Mouse (Mus musculus): Measurements from ENCODE around the gene Atp10b. TPM values are rescaled to one million over a fixed set of nuclear protein-coding genes. Genes with fewer than 3 reads are reported as not detected.

The Atp10b gene
- polyA plus RNA-seq, 1 experiment from 2014 or later, result not detected

DNA sequence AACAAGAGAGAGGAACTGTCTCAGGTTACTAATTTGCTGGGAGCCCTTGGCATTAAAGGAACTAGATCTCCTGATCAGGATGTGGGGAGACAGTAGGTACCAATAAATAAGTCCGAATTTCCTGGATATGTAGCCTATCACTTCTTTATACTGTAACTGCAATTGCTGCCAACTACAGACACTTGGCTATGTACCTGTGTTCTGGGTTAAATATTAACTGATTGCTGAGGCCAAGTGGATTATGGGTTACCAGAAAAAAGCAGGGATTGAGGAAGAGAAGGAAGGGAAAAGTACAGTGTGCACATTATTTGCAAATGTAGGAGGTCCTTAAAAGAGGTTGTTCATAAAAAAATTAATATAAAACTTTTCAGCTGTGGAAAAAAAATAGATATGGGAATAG, 1.3 kb upstream of the Atp10b start:
- no peaks in the 10 kb centered on the region for H3K4me1 ChIP-seq (replicated peaks; ENCODE audit: control insufficient read depth, insufficient read depth, low read length)
- H3K27ac ChIP-seq (ENCODE audit: low read depth, low read length), result no peak overlapping the region
- H3K9me3 ChIP-seq (ENCODE audit: control insufficient read depth, low read length), result no peaks in the 10 kb centered on the region
- no peaks in the 10 kb centered on the region for H3K36me3 ChIP-seq (ENCODE audit: control insufficient read depth, insufficient read depth, low read length)
- no peaks in the 10 kb centered on the region for H3K27me3 ChIP-seq (replicated peaks; ENCODE audit: control insufficient read depth, insufficient read depth, low read length)
- 76% methylated on average over 1 of the region's 1 CpGs for WGBS
- no peak overlapping the region for H3K4me3 ChIP-seq (ENCODE audit: low read depth, low read length)
- DNase-seq (ENCODE audit: low spot score) (no peak), ATAC-seq (replicated peaks; ENCODE audit: low FRiP score) (no peak)
- no peak overlapping the region for H3K4me2 ChIP-seq
- H3K9ac ChIP-seq (ENCODE audit: low read depth, low read length), result no peak overlapping the region

DNA sequence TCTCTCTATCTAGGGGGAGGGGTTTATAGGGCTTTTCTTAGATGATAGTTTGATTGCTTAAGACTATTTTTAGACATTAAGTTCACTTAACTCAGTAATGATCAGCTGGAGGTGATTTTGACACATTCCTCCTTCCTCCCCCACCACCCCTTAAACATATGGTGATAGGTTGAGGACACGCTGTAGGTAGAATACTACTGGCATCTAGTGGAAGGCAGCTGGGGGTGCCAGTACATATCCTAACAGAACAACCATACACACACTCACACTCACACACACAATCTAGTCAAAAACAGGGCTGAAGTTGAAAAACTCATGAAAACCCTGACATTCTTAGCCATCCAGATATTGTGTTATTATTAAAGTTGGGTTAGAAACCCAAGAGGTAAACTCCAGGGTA, 5.3 kb downstream of the Atp10b start:
- Histone ChIP-seq H3K27ac (ENCODE audit: low read depth, low read length) (no peak overlapping the region), H3K9ac (ENCODE audit: low read depth, low read length) (no peak overlapping the region), H3K36me3 (ENCODE audit: control insufficient read depth, insufficient read depth, low read length) (no peaks in the 10 kb centered on the region), H3K4me2 (no peak overlapping the region), H3K27me3 (replicated peaks; ENCODE audit: control insufficient read depth, insufficient read depth, low read length) (no peaks in the 10 kb centered on the region), H3K4me3 (ENCODE audit: low read depth, low read length) (no peak overlapping the region), H3K4me1 (replicated peaks; ENCODE audit: control insufficient read depth, insufficient read depth, low read length) (no peaks in the 10 kb centered on the region), H3K9me3 (ENCODE audit: control insufficient read depth, low read length) (no peaks in the 10 kb centered on the region)
- WGBS, result 76% methylated on average over 1 of the region's 1 CpGs
- ATAC-seq (replicated peaks; ENCODE audit: low FRiP score) (no peak), DNase-seq (ENCODE audit: low spot score) (no peak)

DNA sequence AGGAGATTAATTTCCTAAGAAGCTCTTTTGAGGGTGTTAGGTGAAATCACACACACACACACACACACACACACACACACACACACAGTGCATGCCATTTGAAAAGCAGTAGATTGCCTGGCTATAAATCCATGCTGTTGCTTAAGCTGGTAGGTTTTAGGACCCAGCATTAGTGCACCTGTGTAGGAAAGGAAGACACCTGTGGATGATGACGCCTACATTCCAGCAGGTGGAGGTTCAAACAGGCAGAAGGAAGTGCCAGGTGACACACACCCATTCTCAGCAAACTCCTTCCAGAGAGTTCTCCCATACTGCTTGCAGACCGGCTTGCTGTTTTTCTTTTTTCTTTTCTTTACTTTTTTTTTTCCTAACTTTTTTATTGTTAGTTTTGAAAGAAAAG, 5.7 kb downstream of the Atp10b start:
- no peak for DNase-seq (ENCODE audit: low spot score)
- no peak overlapping the region for H3K27ac ChIP-seq (ENCODE audit: low read depth, low read length)

DNA sequence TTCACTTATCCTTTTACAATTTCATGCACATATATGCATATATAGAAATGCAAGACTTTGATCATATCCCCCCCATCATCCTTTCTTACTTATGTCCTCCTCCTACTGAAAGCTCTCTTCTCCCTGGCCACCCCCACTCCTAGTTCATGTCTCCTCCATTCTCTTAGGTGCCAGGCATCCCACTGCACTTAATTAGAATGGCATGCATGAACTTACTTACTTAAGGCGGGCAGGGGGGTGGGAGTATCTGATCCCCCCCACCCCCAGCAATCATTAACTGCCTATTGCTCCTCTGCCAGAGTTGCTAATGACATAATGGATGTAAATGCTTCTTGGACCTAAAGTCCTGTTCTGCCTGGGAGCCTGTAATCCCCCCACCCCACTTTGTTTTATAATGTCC, 9.1 kb downstream of the Atp10b start:
- 60% methylated on average over 1 of the region's 1 CpGs for WGBS
- H3K36me3 ChIP-seq (ENCODE audit: control insufficient read depth, insufficient read depth, low read length), result no peaks in the 10 kb centered on the region
- no peak overlapping the region for H3K27ac ChIP-seq (ENCODE audit: low read depth, low read length)
- ATAC-seq (replicated peaks; ENCODE audit: low FRiP score) (no peak), DNase-seq (ENCODE audit: low spot score) (no peak)
- H3K9ac ChIP-seq (ENCODE audit: low read depth, low read length), result no peak overlapping the region
- H3K4me1 ChIP-seq (replicated peaks; ENCODE audit: control insufficient read depth, insufficient read depth, low read length), result no peaks in the 10 kb centered on the region
- no peaks in the 10 kb centered on the region for H3K27me3 ChIP-seq (replicated peaks; ENCODE audit: control insufficient read depth, insufficient read depth, low read length)
- no peaks in the 10 kb centered on the region for H3K9me3 ChIP-seq (ENCODE audit: control insufficient read depth, low read length)
- H3K4me2 ChIP-seq, result no peak overlapping the region
- no peak overlapping the region for H3K4me3 ChIP-seq (ENCODE audit: low read depth, low read length)

More for the DNA sequence above, 5.7 kb downstream of the Atp10b start:
- 67% methylated on average over 2 of the region's 2 CpGs for WGBS
- Histone ChIP-seq H3K4me3 (ENCODE audit: low read depth, low read length) (no peak overlapping the region), H3K4me1 (replicated peaks; ENCODE audit: control insufficient read depth, insufficient read depth, low read length) (no peaks in the 10 kb centered on the region), H3K36me3 (ENCODE audit: control insufficient read depth, insufficient read depth, low read length) (no peaks in the 10 kb centered on the region), H3K9ac (ENCODE audit: low read depth, low read length) (no peak overlapping the region), H3K27me3 (replicated peaks; ENCODE audit: control insufficient read depth, insufficient read depth, low read length) (no peaks in the 10 kb centered on the region), H3K9me3 (ENCODE audit: control insufficient read depth, low read length) (no peaks in the 10 kb centered on the region), H3K4me2 (no peak overlapping the region)
- no peak for ATAC-seq (replicated peaks; ENCODE audit: low FRiP score)

DNA sequence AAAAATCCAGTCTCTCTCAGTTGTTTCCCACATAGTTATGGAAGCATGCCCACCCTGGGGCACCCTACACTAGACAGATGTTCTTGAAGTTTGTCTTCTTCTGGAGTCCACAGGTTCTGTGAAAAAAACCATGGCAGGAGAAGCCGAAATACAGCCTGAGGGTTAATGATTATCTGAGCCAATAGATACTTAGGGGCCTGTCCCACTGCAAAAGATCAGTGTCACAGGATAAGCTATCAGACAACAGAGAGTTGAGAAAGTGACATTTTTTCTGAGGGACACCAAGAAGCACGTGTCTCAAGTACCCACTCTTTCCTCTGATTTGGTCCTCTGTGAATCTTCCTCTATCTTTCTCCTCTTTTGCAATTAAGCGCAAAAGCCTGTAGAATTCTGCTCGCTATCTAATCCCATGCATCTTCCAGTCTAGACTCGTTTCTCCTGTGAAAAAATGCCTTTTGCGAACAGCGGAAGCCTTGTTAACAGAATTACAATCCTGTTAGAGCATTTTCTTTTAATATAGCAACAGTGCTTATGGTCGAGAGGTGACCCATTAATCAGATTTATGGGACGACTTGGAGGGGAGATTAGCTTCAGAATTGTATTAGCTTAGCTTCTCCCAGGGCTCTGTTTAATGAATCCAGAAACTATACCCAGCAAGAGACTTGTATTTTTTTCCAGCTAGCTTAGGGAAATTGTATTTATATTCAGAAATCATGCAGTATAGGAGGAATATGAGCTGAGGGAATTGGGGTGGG, 10.7 kb downstream of the Atp10b start:
- no peak overlapping the region for H3K27ac ChIP-seq (ENCODE audit: low read depth, low read length)
- H3K27me3 ChIP-seq (replicated peaks; ENCODE audit: control insufficient read depth, insufficient read depth, low read length), result no peaks in the 10 kb centered on the region
- H3K4me2 ChIP-seq, result no peak overlapping the region
- H3K9ac ChIP-seq (ENCODE audit: low read depth, low read length), result no peak overlapping the region
- no peak overlapping the region for H3K4me3 ChIP-seq (ENCODE audit: low read depth, low read length)
- ATAC-seq (replicated peaks; ENCODE audit: low FRiP score), result no peak
- H3K4me1 ChIP-seq (replicated peaks; ENCODE audit: control insufficient read depth, insufficient read depth, low read length), result no peaks in the 10 kb centered on the region
- no peak for DNase-seq (ENCODE audit: low spot score)
- WGBS, result 66% methylated on average over 9 of the region's 9 CpGs
- no peaks in the 10 kb centered on the region for H3K36me3 ChIP-seq (ENCODE audit: control insufficient read depth, insufficient read depth, low read length)
- H3K9me3 ChIP-seq (ENCODE audit: control insufficient read depth, low read length), result no peaks in the 10 kb centered on the region

DNA sequence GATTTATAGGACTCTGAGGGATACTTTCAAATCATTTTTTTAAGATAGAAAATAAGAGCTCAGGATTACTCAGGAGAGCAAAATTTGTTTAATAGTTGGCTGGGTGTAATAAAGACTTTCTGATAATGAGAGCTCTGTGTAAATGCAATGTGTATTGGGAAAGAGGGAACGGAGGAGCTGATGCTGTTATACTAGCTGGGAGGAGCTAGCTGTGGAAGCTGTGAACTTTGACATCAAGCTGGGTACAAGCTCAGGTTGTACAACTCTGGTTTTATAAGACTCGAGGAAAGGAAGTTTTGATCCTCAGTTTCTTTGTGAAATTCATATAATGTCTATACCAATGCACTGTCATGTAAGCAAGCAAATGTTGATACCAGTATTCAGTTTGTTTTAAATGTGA, 20.9 kb downstream of the Atp10b start:
- DNase-seq (ENCODE audit: low spot score), result no peak
- Histone ChIP-seq H3K4me1 (replicated peaks; ENCODE audit: control insufficient read depth, insufficient read depth, low read length) (no peaks in the 10 kb centered on the region), H3K4me2 (no peak overlapping the region), H3K9ac (ENCODE audit: low read depth, low read length) (no peak overlapping the region), H3K9me3 (ENCODE audit: control insufficient read depth, low read length) (no peaks in the 10 kb centered on the region), H3K36me3 (ENCODE audit: control insufficient read depth, insufficient read depth, low read length) (no peaks in the 10 kb centered on the region), H3K27ac (ENCODE audit: low read depth, low read length) (no peak overlapping the region), H3K27me3 (replicated peaks; ENCODE audit: control insufficient read depth, insufficient read depth, low read length) (no peaks in the 10 kb centered on the region), H3K4me3 (ENCODE audit: low read depth, low read length) (no peak overlapping the region)
- no peak for ATAC-seq (replicated peaks; ENCODE audit: low FRiP score)
- WGBS, result 66% methylated on average over 2 of the region's 2 CpGs

DNA sequence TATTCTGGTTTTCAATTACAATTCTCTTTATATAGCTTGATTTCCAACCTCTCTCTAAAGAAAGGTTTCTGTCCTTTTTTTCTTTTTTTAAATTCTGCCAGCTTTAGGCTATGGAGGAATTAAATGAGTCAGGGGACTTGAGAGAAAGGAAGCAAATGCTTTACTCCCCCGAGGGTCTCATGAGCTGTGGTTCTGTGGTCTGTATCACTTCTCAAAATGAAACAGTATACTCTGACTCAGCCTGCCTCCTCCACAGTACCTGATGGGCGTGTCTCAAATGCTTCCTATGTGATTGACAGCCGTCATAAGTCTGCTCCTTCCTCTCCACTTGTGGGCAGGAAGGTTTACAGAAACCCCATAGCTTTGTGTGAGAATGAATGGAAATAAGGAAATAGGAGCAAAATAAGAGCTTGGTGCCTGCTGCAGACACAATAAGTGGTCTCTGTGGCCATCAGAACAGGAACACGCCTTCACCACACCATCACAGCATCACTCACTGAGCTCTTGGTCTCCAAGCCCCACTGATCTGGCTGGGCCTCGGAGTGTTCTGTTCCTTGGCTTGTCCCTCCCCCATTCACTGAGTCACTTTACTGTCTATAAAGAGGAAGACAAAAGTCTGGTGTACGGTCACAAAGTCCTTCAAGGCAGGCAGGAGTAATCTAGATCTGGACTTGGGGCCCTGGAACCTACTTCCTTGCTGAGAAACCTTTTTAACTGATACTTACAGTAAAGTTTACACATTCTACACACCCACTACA, 24.9 kb downstream of the Atp10b start:
- 40% methylated on average over 6 of the region's 6 CpGs for WGBS
- DNase-seq (ENCODE audit: low spot score) (no peak), ATAC-seq (replicated peaks; ENCODE audit: low FRiP score) (no peak)
- H3K27me3 ChIP-seq (replicated peaks; ENCODE audit: control insufficient read depth, insufficient read depth, low read length), result no peaks in the 10 kb centered on the region
- no peak overlapping the region for H3K4me2 ChIP-seq
- no peaks in the 10 kb centered on the region for H3K4me1 ChIP-seq (replicated peaks; ENCODE audit: control insufficient read depth, insufficient read depth, low read length)
- no peak overlapping the region for H3K4me3 ChIP-seq (ENCODE audit: low read depth, low read length)
- H3K9me3 ChIP-seq (ENCODE audit: control insufficient read depth, low read length), result no peaks in the 10 kb centered on the region
- H3K27ac ChIP-seq (ENCODE audit: low read depth, low read length), result no peak overlapping the region
- H3K9ac ChIP-seq (ENCODE audit: low read depth, low read length), result no peak overlapping the region
- H3K36me3 ChIP-seq (ENCODE audit: control insufficient read depth, insufficient read depth, low read length), result no peaks in the 10 kb centered on the region

DNA sequence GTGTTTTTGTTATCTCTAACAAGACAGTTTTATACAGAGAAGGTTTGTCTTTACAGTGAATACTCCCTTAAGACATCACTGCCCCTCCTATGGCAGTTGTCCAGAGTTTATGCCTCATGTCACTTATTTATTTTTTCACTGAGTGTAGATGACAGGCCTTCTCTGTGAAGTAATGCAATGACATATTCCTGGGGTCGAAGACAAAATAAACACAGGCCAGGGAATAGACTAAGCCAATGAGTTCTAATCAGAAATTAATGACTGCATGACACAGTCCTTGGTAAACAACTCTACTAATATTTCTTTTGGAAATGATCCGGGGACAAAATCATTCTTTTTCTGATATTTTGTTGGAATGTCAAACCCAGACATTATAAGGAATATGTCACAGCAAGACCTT, 32.7 kb downstream of the Atp10b start:
- H3K9me3 ChIP-seq (ENCODE audit: control insufficient read depth, low read length), result no peaks in the 10 kb centered on the region
- no peak overlapping the region for H3K4me3 ChIP-seq (ENCODE audit: low read depth, low read length)
- no peak overlapping the region for H3K4me2 ChIP-seq
- H3K36me3 ChIP-seq (ENCODE audit: control insufficient read depth, insufficient read depth, low read length), result no peaks in the 10 kb centered on the region
- WGBS, result 62% methylated on average over 2 of the region's 2 CpGs
- ATAC-seq (replicated peaks; ENCODE audit: low FRiP score) (no peak), DNase-seq (ENCODE audit: low spot score) (no peak)
- H3K27ac ChIP-seq (ENCODE audit: low read depth, low read length), result no peak overlapping the region
- no peak overlapping the region for H3K9ac ChIP-seq (ENCODE audit: low read depth, low read length)
- no peaks in the 10 kb centered on the region for H3K27me3 ChIP-seq (replicated peaks; ENCODE audit: control insufficient read depth, insufficient read depth, low read length)
- H3K4me1 ChIP-seq (replicated peaks; ENCODE audit: control insufficient read depth, insufficient read depth, low read length), result no peaks in the 10 kb centered on the region

DNA sequence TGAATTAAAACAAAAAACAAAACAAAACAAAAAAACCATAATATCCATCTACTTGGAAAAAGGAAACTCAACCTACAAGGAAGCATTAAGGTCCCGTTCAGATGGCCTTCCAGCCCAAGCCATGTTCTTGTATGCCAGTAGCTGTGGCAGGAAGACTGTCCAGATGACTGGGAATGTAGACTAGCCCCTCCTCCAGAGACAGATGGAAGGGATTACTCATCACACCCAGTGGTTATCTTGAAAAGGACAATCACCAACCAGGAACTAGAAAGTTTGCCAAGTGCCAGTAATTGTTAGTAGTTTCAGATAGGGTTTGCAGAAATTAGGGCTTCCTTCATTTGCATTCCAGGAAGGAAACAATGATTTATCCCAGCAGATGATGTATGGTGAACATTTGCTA, 33.1 kb downstream of the Atp10b start:
- no peak overlapping the region for H3K4me2 ChIP-seq
- DNase-seq (ENCODE audit: low spot score), result no peak
- H3K27me3 ChIP-seq (replicated peaks; ENCODE audit: control insufficient read depth, insufficient read depth, low read length), result no peaks in the 10 kb centered on the region
- no peak overlapping the region for H3K9ac ChIP-seq (ENCODE audit: low read depth, low read length)
- no peaks in the 10 kb centered on the region for H3K4me1 ChIP-seq (replicated peaks; ENCODE audit: control insufficient read depth, insufficient read depth, low read length)
- H3K9me3 ChIP-seq (ENCODE audit: control insufficient read depth, low read length), result no peaks in the 10 kb centered on the region
- no peak overlapping the region for H3K27ac ChIP-seq (ENCODE audit: low read depth, low read length)
- no peaks in the 10 kb centered on the region for H3K36me3 ChIP-seq (ENCODE audit: control insufficient read depth, insufficient read depth, low read length)
- ATAC-seq (replicated peaks; ENCODE audit: low FRiP score), result no peak
- no peak overlapping the region for H3K4me3 ChIP-seq (ENCODE audit: low read depth, low read length)
- WGBS, result 38% methylated on average over 1 of the region's 1 CpGs

Measured in liver, embryonic 11.5 days (tissue).